Mouse (Mus musculus): Measurements from ENCODE around the gene Acta1. TPM values are rescaled to one million over a fixed set of nuclear protein-coding genes. Genes with fewer than 3 reads are reported as not detected.

Acta1 gene
- total RNA-seq, 2 experiments from 2014 or later: 919 to 3,617 TPM

GRCm38 (mm10) chr8:123883094-123883493 lies 11.5 kb downstream of the Acta1 start:
- DNase-seq: no peak

GRCm38 (mm10) chr8:123882412-123882811 lies 12.1 kb downstream of the Acta1 start:
- DNase-seq: no peak

DNA sequence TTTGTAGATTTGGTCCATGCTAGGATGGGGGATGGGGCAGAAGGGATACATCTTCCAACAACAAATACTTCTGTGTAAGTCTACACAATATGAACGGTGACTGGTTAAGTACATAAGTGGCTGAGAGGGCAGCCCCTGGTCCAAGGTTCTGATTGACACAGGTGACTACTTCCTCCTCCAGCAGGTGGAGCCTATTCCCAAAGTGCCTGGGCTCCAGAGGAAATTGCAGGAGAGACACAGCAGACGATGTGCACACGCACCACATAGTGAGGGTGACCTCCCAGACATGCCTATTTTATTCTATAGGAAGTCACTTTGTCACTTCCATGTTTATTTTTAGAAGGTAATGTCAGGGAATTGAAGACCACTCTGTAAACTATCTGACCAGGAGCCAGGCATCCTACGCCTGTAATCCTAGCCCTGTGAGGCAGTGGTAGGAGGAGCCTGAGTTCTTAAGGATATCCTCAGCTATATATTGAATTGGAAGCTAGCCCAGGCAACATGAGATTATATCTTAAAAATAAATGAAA lies 13.7 kb downstream of the Acta1 start:
- no peak for DNase-seq

DNA sequence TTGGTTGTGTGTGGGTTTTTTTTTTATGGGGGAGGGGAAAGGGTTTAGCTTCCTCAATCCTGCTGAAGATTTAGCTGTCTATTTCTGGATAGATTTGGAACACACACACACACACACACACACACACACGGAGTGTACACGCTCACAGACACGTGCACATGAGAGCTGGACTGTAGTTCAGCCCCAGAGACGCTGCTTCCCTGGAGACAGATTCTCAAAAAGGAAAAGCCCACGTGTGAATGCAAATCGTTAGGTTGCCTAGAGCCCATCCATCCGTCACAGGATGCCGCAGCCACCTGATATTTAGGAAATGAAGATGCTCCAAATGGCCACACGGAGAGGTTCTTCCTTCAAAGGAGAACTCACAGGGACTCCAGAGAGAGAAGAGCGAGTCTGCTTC lies 14.3 kb downstream of the Acta1 start:
- DNase-seq: no peak

GRCm38 (mm10) chr8:123877865-123878264 lies 16.7 kb downstream of the Acta1 start:
- DNase-seq: no peak

GRCm38 (mm10) chr8:123874324-123874723 lies 20.2 kb downstream of the Acta1 start:
- no peak for DNase-seq

GRCm38 (mm10) chr8:123873364-123873763 lies 21.2 kb downstream of the Acta1 start:
- no peak for DNase-seq

- no peak for DNase-seq
Measured at GRCm38 (mm10) chr8:123872048-123872447, 22.5 kb downstream of the Acta1 start.

DNA sequence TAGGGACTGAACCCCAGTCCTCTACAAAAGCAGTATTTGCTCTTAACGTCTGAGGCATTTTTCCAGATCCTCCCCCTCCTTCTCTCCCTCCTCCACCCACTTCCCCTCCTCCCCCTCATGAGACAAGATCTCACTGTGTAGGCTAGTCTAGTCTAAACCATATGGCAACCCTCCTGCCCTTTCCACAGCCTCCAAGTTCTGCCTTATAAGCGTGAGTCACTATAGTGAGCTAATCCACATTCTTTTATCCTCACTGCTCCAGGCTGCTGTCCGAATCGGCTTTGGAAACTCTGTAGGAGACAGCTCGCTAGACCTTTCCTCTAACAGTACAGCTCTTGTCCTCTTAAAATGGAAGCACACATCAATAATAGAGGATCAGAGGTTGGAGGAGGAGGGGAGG lies 27.6 kb downstream of the Acta1 start:
- no peak for DNase-seq

DNA sequence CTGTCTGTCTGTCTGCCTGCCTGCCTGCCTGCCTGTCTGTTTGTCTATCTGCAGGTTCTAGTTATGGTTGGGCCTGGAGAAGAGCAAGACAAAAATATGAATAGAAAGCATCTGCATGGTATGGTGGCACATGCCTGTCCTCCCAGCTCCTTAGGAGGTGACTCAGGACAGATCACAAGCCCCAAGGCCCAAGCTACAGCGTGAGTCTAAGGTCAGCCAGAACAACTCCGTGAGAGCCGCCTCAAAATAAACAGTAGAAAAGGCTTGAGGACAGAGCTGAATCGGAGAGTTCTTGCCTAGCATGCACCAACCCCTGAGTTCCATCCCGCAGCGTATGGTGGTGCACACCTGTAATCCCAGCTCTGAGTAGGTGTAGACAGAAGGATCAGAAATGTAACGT lies 28.8 kb downstream of the Acta1 start:
- DNase-seq: no peak

GRCm38 (mm10) chr8:123860386-123860785 lies 34.2 kb downstream of the Acta1 start:
- DNase-seq: no peak

GRCm38 (mm10) chr8:123859648-123860259 lies 34.8 kb downstream of the Acta1 start, which contains the start of gene Ccsap:
Ccsap (minus strand) TSS chr8:123860209.
- DNase-seq: peak; percentile 63

DNA sequence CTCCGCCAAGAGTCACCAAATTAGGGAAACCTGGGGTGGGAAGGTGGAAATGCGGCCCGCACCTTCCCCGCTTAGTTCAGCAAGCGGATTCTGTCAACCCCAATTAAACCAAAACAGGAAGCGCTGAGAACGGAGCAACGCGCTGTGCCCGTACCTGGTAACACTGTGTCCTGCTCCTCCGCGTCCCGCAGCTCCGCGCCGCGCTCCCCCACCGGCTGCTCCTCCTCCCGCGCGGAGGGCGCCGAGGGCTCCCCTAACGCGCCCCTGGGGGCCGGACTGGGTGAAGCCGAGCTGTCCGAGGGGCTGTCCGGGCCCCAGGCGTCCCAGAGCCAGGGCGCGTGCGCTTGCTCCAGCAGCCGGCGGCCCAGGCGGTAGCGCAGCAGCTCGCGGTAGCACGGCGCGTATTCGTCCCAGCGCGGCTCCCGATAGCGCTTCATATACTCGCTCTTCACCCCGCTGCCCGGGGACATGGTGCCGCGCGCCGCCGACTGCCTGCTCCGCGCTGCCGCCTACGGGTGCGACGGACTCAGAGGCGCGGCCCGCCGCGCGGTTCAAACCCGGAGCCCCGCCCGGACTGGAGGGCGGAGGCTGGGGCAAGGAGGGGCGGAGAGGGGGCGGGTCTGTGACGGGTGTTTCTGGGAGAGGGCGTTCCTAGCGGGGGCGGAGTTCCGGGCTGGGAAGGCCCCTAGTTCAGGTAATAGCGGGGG lies 35.5 kb downstream of the Acta1 start:
- peak; percentile 96 for DNase-seq

DNA sequence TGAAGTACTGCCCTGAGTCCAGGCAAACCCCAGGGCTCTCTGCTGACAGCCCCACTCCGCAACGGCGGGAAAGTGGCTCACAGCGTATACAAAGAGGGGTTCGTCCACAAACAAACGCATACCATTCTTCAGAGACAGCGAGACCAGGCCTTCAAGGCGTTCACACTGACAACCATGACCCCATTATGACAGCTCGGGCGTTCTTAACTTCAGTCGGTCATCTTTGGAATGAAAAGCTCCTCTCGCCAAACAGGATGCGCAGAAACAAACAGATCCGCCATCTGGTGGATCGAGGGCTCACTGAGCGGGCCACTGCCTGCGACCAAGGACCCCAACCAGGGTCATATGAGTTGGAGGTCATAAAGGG lies 36.0 kb downstream of the Acta1 start:
- no peak for DNase-seq

- no peak for DNase-seq
Measured at GRCm38 (mm10) chr8:123857361-123857760, 37.2 kb downstream of the Acta1 start.

- no peak for DNase-seq
Measured at GRCm38 (mm10) chr8:123854733-123855475, 39.6 kb downstream of the Acta1 start.

DNA sequence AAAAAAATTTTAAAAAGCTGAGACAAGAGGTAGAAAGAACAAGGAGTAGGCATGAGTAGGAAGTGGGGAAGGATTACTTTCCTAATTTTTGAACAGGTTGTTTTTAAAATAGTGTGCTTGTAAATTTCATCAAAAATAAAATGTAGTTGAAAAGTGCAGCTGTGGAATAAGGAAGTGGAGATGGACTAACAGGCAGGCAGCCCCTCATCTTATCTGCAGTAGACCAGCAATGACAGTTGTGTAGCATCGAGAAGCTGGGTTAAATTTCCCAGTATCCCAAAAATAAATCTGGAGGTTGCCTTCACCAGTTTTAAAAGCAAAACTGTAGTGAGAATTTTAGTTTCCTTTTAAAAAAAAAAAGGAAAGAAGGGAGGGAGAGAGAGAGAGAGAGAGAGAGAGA lies 40.3 kb downstream of the Acta1 start:
- no peak for DNase-seq

- DNase-seq: no peak
Measured at GRCm38 (mm10) chr8:123851590-123851989, 43.0 kb downstream of the Acta1 start.

GRCm38 (mm10) chr8:123849352-123849751 lies 45.2 kb downstream of the Acta1 start:
- no peak for DNase-seq

- no peak for DNase-seq
Measured at GRCm38 (mm10) chr8:123847546-123847945, 47.0 kb downstream of the Acta1 start.

GRCm38 (mm10) chr8:123846509-123846908 lies 48.0 kb downstream of the Acta1 start:
- no peak for DNase-seq

DNA sequence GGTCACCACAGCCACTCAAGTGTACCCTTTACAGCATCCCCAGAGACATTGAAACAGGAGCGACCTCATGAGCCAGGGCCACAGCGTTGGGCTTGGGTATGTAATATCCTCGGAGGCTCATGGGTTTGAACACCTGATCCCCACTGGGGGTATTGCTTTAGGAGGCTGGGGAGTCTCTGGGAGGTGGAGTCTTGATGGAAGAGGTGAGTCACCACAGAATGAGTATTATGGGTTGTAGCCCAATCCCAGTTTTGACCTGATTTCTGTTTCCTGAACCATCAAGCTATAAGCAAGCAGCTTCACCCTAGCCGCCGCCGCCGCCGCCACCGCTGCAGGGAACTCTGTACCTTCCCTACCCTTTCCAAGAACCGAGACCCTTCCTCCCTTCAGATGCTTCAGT lies 48.6 kb downstream of the Acta1 start:
- no peak for DNase-seq

GRCm38 (mm10) chr8:123845114-123845513 lies 49.4 kb downstream of the Acta1 start:
- no peak for DNase-seq

Data from adrenal gland, postnatal 10 days (tissue).